Mouse (Mus musculus) G1E (cell line): ENCODE measurements at regions not wholly inside any gene's neighbourhood (a gene's known extent, or its start where the extent isn't known, plus 50 kb on each side); places are given as distances from the start of the nearest gene placed in this dataset.

ENCODE experiments used
- ATAC-seq: 2 replicates; pipeline ENCODE4 v1.8.0; 2016; ENCODE audit warnings: mild to moderate bottlenecking; ENCODE audit not compliant: insufficient number of reproducible peaks, poor library complexity, low FRiP score, severe bottlenecking; ENCODE audit errors: extremely low read depth
- DNase-seq: peaks from one replicate; pipeline ENCODE4 v3.0.0; 2012; ENCODE audit warnings: low spot score
- H3K27me3 ChIP-seq: 2 replicates; pipeline ENCODE4 v1.6.1; 2012; ENCODE audit warnings: mild to moderate bottlenecking, low read length, inconsistent platforms; ENCODE audit not compliant: insufficient read depth
- H3K36me3 ChIP-seq: replicated peaks from 2 replicates; pipeline ENCODE3; 2012; ENCODE audit warnings: mild to moderate bottlenecking, inconsistent platforms
- H3K4me1 ChIP-seq: 2 replicates; pipeline ENCODE4 v1.6.1; 2012; ENCODE audit warnings: low read depth, low read length, inconsistent platforms, mixed read lengths; ENCODE audit not compliant: insufficient read depth
- H3K4me3 ChIP-seq: 2 replicates; pipeline ENCODE4 v1.5.1; 2012; ENCODE audit warnings: low read depth, mild to moderate bottlenecking, inconsistent platforms, low read length, moderate library complexity, mixed read lengths
- H3K9me3 ChIP-seq: replicated peaks from 2 replicates; pipeline ENCODE4 v1.6.1; 2012; ENCODE audit warnings: inconsistent platforms
- CTCF ChIP-seq: IDR thresholded peaks from 2 replicates; pipeline ENCODE4 v1.5.1; 2012; ENCODE audit warnings: low read depth, low read length, inconsistent platforms, mixed read lengths
- GATA1 ChIP-seq: IDR thresholded peaks from 2 replicates; pipeline ENCODE4 v1.6.1; 2012; ENCODE audit warnings: borderline replicate concordance, low read length, inconsistent platforms, mixed read lengths
- GATA2 ChIP-seq: IDR thresholded peaks from 2 replicates; pipeline ENCODE4 v1.6.1; 2012; ENCODE audit warnings: low read depth, low read length, inconsistent platforms, borderline replicate concordance
- POLR2AphosphoS5 ChIP-seq: IDR thresholded peaks from 2 replicates; pipeline ENCODE4 v1.6.1; 2012; ENCODE audit warnings: low read depth, low read length, inconsistent platforms; ENCODE audit not compliant: insufficient replicate concordance
- TAL1 ChIP-seq: conservative IDR thresholded peaks from 2 replicates; pipeline ENCODE4 v1.6.1; 2012; ENCODE audit warnings: low read depth, low read length, inconsistent platforms, mixed read lengths

DNA sequence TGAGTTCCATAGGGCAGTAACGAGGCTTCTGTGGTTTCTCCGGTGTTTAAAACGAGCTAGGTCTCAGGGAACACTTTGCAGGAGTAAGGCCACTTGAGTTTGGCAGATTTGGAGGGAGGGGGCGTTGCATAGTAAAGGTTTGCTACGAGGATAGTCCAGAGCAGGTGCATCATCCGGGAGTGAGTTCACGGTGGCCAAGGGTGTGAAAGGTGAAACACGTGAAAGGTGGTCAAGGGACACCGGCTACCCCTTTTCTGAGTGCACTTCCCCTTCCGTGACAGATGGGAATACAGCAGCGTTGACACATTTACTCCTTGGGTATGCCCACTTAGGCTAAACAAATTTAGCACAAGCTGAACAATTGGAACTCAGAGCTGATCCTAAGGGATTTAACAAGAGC is 121.6 kb downstream of the Slc38a6 start:
- Histone ChIP-seq H3K9me3 (no peaks in the 10 kb centered on the region), H3K36me3 (no peaks in the 10 kb centered on the region), H3K27me3 (peaks cover 7% of the 10 kb centered on the region), H3K4me3 (no peak overlapping the region), H3K4me1 (no peaks in the 10 kb centered on the region)
- ATAC-seq: no peak
- no peak for TF ChIP-seq TAL1
- no peak for DNase-seq

DNA sequence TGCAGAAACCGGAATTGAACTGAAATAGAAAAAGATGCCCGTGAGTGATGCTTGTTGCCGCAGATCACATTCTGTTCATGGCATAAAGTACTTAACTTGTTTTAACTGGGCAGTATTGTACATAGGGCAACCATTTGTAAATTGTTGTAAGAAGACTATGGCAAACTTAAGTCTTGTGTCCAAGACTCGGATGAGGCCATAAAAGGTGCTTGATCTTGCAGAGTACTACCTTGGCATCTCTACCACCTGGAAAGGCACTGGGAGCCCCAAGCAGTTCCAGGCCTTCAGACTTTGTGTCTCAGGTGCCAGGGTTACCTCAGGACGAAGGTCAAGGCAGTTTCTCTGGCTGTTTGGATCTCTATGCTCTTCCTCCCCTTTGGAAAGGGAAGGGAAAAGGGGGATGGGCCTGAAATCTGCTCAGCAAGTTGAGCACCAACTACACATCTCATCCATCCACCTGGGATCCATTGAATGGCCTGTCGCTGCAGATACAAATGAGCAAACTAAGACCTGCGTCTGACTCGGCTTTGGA is 120.0 kb downstream of the Slc38a6 start:
- TF ChIP-seq GATA1 (no peak), TAL1 (no peak), GATA2 (no peak)
- Histone ChIP-seq H3K9me3 (no peaks in the 10 kb centered on the region), H3K36me3 (no peaks in the 10 kb centered on the region), H3K4me1 (no peaks in the 10 kb centered on the region), H3K27me3 (peaks cover 5% of the 10 kb centered on the region), H3K4me3 (no peak overlapping the region)
- no peak for DNase-seq
- ATAC-seq: no peak

DNA sequence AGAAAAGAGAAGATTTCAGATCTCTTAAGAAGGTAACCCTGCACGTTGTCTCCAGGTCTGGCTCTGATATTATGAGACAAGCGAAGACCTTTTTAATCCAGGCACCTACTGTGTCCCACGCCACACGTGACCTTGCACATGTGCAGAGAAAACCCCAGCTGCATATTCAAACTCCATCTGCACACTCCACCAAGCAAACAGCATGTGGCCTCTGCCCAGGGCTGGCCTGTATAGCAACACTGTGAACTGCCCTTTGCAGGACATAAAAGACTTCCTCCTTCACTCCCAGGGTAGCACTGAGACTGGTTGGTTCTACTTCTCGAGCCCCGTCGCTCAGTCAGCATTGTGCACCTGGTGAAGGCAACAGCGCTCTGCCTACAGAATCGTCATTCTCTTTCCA is 119.0 kb downstream of the Slc38a6 start:
- Histone ChIP-seq H3K27me3 (peaks cover 5% of the 10 kb centered on the region), H3K36me3 (no peaks in the 10 kb centered on the region), H3K4me1 (no peaks in the 10 kb centered on the region), H3K9me3 (no peaks in the 10 kb centered on the region), H3K4me3 (no peak overlapping the region)
- DNase-seq (no peak), ATAC-seq (no peak)
- TF ChIP-seq GATA1 (no peak), TAL1 (no peak), CTCF (no peak), GATA2 (no peak), POLR2AphosphoS5 (no peak)

DNA sequence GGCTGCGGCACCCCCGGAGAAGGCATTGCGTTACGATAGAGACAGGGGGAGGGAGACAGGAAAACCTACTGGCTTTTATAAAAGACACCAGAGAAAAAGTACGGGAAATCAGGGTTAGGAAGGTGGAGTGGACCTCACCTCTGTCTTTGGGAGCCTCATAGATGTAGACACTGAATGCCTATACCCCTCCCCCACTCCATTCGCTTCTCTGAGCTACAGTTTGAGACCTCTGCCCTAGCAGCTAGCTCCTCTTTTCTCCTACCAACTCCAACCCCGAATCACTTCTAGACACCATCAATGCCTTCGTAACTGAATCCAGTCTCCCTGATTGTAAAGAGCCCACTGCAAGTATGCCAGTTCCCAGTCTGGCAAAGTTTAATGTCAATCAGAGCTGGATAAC is 118.5 kb downstream of the Slc38a6 start:
- Histone ChIP-seq H3K27me3 (peaks cover 5% of the 10 kb centered on the region), H3K9me3 (no peaks in the 10 kb centered on the region), H3K36me3 (no peaks in the 10 kb centered on the region), H3K4me3 (no peak overlapping the region), H3K4me1 (no peaks in the 10 kb centered on the region)
- TF ChIP-seq GATA2: no peak
- TF ChIP-seq GATA1: no peak
- no peak for TF ChIP-seq CTCF
- DNase-seq (no peak), ATAC-seq (no peak)

DNA sequence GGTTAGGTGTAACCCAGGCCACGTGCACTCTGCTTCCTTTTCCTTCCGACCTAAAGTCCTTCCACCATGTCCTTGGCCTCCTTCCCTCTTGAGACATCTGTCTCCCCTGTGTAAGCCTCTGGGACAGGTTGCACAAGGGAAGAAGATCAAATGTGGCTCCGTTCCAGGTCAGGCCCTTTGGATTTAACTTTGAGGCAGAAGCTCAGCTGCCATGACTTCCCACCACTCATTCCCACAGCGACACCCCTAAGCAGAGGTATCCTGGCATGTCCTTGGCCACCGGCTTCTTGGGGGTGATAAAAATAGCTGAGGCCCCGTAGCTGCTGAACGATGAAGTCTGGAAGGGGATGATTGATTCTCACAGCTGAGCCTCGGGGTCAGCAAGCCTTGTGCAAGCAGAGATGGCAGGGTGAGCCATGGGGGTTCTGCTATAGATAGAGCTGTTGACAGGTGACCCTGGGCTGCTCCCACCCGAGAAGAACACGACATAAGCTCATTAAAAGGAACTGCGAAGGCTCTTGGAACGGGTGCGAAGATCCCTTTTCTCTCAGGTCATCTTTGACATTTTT is 117.4 kb downstream of the Slc38a6 start:
- H3K4me3 ChIP-seq: no peak overlapping the region
- TF ChIP-seq GATA1: no peak
- TF ChIP-seq GATA2: no peak
- TF ChIP-seq CTCF: no peak
- no peak for TF ChIP-seq POLR2AphosphoS5
- TF ChIP-seq TAL1: no peak
- H3K9me3 ChIP-seq: no peaks in the 10 kb centered on the region
- no peak for ATAC-seq
- H3K36me3 ChIP-seq: no peaks in the 10 kb centered on the region
- H3K4me1 ChIP-seq: no peaks in the 10 kb centered on the region
- peaks cover 3% of the 10 kb centered on the region; the same call in 1 of the 2 replicates for H3K27me3 ChIP-seq
- no peak for DNase-seq
